Mouse (Mus musculus) embryonic facial prominence, embryonic 13.5 days (tissue): ENCODE data around the gene Gm14190. TPM values are rescaled to one million over a fixed set of nuclear protein-coding genes. Genes with fewer than 3 reads are reported as not detected.
"Not testable (repeated sequence)": the region's sequence is repeated elsewhere in the genome, so short reads cannot be mapped to it uniquely, and the experiment has no call there.

Source experiments
- ATAC-seq: fragments of 200-750 bp; cut with Nextera tagmentation; 2 replicates; pipeline ENCODE4 v1.8.0; 2017; ENCODE audit warnings: low read depth; ENCODE audit not compliant: insufficient number of reproducible peaks, insufficient read depth, low FRiP score, low TSS enrichment
- H3K27ac ChIP-seq: fragments of 300-500 bp; sonication (generic); 2 replicates; pipeline ENCODE4 v1.5.1; 2015; ENCODE audit warnings: moderate library complexity, mild to moderate bottlenecking, inconsistent platforms
- H3K27me3 ChIP-seq: fragments of 300-500 bp; sonication (generic); 2 replicates; pipeline ENCODE4 v1.6.1; 2015; ENCODE audit warnings: mild to moderate bottlenecking, inconsistent platforms
- H3K36me3 ChIP-seq: fragments of 300-500 bp; sonication (generic); 2 replicates; pipeline ENCODE4 v1.6.1; 2015; ENCODE audit warnings: mild to moderate bottlenecking, inconsistent platforms
- H3K4me1 ChIP-seq: fragments of 300-500 bp; sonication (generic); 2 replicates; pipeline ENCODE4 v1.6.1; 2015; ENCODE audit warnings: inconsistent platforms
- H3K4me2 ChIP-seq: fragments of 300-500 bp; sonication (generic); 2 replicates; pipeline ENCODE4 v1.6.1; 2015; ENCODE audit warnings: moderate library complexity, mild to moderate bottlenecking, inconsistent platforms
- H3K4me3 ChIP-seq: fragments of 300-500 bp; sonication (generic); 2 replicates; pipeline ENCODE4 v1.5.1; 2015; ENCODE audit warnings: mild to moderate bottlenecking, inconsistent platforms
- H3K9ac ChIP-seq: fragments of 300-500 bp; sonication (generic); 2 replicates; pipeline ENCODE4 v1.6.1; 2015; ENCODE audit warnings: mild to moderate bottlenecking, inconsistent platforms
- H3K9me3 ChIP-seq: fragments of 300-500 bp; sonication (generic); 2 replicates; pipeline ENCODE4 v1.6.1; 2016; ENCODE audit warnings: inconsistent platforms
- WGBS: fragments of 180-500 bp; shearing (Covaris S2); methylation state at CpG from one replicate; pipeline ENCODE4 v1.1.7; 2015; ENCODE audit warnings: mixed read lengths; 5-methylcytosine and 5-hydroxymethylcytosine counted together
- polyA plus RNA-seq: library from polyadenylated mRNA; unstranded; fragments of >200 nt; fragmentation: Nextera tagmentation; extraction: Ambion mirVana; gene quantifications from 2 replicates; pipeline ENCODE4 v1.2.1, GENCODE M21; 2015

Gm14190 gene
- polyA plus RNA-seq, 1 experiment from 2014 or later: not detected

- H3K27ac ChIP-seq: no peak overlapping the region
- WGBS: 71% methylated on average over 15 of the region's 15 CpGs
Measured at GRCm38 (mm10) chr11:99646444-99646843, 44.1 kb downstream of the Gm14190 start.

GRCm38 (mm10) chr11:99644351-99644750 is 46.2 kb downstream of the Gm14190 start:
- 53% methylated on average over 3 of the region's 3 CpGs for WGBS
- Histone ChIP-seq H3K4me3 (no peak overlapping the region), H3K9me3 (no peaks in the 10 kb centered on the region), H3K36me3 (no peaks in the 10 kb centered on the region), H3K27me3 (no peaks in the 10 kb centered on the region), H3K9ac (no peak overlapping the region), H3K4me1 (peaks cover 7% of the 10 kb centered on the region; the same call in 1 of the 2 replicates), H3K27ac (no peak overlapping the region), H3K4me2 (no peak overlapping the region)
- no peak for ATAC-seq

More at GRCm38 (mm10) chr11:99646444-99646843, 44.1 kb downstream of the Gm14190 start:
- Histone ChIP-seq H3K4me2 (no peak overlapping the region), H3K9ac (no peak overlapping the region), H3K27me3 (no peaks in the 10 kb centered on the region), H3K4me3 (no peak overlapping the region), H3K9me3 (no peaks in the 10 kb centered on the region), H3K36me3 (no peaks in the 10 kb centered on the region), H3K4me1 (0 out of 2 replicates have a peak, but pooled peaks cover 3% of the 10 kb centered on the region)
- ATAC-seq: no peak

- not testable (repeated sequence) for H3K4me2 ChIP-seq, H3K4me1 ChIP-seq, ATAC-seq, H3K9me3 ChIP-seq, H3K36me3 ChIP-seq, H3K27me3 ChIP-seq, H3K27ac ChIP-seq, H3K4me3 ChIP-seq, H3K9ac ChIP-seq
- WGBS: 83% methylated on average over 9 of the region's 9 CpGs
Measured at GRCm38 (mm10) chr11:99643635-99644139, 46.9 kb downstream of the Gm14190 start, which contains the start of gene Krtap4-7. Krtap4-7 (minus strand) TSS chr11:99644089.

- no peak overlapping the region for H3K4me2 ChIP-seq
Measured at GRCm38 (mm10) chr11:99640926-99641325, 49.6 kb downstream of the Gm14190 start.

More at GRCm38 (mm10) chr11:99640926-99641325, 49.6 kb downstream of the Gm14190 start:
- Histone ChIP-seq H3K4me3 (no peak overlapping the region), H3K9ac (no peak overlapping the region), H3K27ac (no peak overlapping the region), H3K9me3 (no peaks in the 10 kb centered on the region), H3K36me3 (no peaks in the 10 kb centered on the region), H3K27me3 (no peaks in the 10 kb centered on the region), H3K4me1 (peaks cover 4% of the 10 kb centered on the region; the same call in 1 of the 2 replicates)
- 15% methylated on average over 1 of the region's 1 CpGs for WGBS
- ATAC-seq: no peak

Other genes starting within 250 kb of the Gm14190 start
- gene Krt23, start 197.6 kb downstream of the Gm14190 start, polyA plus RNA-seq: 5.1 and 9.0 TPM in 2 replicates
- not detected in 2 replicates for gene Krt39, start 169.4 kb downstream of the Gm14190 start, polyA plus RNA-seq
- gene Krt40, start 147.6 kb downstream of the Gm14190 start, polyA plus RNA-seq: not detected in 2 replicates
- gene Krtap3-3, start 139.9 kb downstream of the Gm14190 start, polyA plus RNA-seq: not detected in 2 replicates
- not detected in 2 replicates for gene Krtap3-2, start 133.9 kb downstream of the Gm14190 start, polyA plus RNA-seq
- not detected in 2 replicates for gene Gm11939, start 131.3 kb downstream of the Gm14190 start, polyA plus RNA-seq
- gene Krtap3-1, start 124.1 kb downstream of the Gm14190 start, polyA plus RNA-seq: not detected in 2 replicates
- not detected in 2 replicates for gene Krtap1-5, start 109.7 kb downstream of the Gm14190 start, polyA plus RNA-seq
- gene Krtap1-4, start 107.1 kb downstream of the Gm14190 start, polyA plus RNA-seq: not detected in 2 replicates
- not detected in 2 replicates for gene Krtap1-3, start 99.4 kb downstream of the Gm14190 start, polyA plus RNA-seq
- not detected in 2 replicates for gene Krtap9-3, start 92.6 kb downstream of the Gm14190 start, polyA plus RNA-seq
- not detected in 2 replicates for gene Gm11938, start 87.4 kb downstream of the Gm14190 start, polyA plus RNA-seq
- gene Gm11937, start 80.6 kb downstream of the Gm14190 start, polyA plus RNA-seq: not detected in 2 replicates
- not detected in 2 replicates for gene Krtap2-4, start 75.9 kb downstream of the Gm14190 start, polyA plus RNA-seq
- gene Gm11562, start 70.3 kb downstream of the Gm14190 start, polyA plus RNA-seq: not detected in 2 replicates
- gene Krtap4-1, start 62.5 kb downstream of the Gm14190 start, polyA plus RNA-seq: not detected in 2 replicates
- gene Krtap4-2, start 55.7 kb downstream of the Gm14190 start, polyA plus RNA-seq: not detected in 2 replicates
- not detected in 2 replicates for gene Krtap4-7, start 46.7 kb downstream of the Gm14190 start, polyA plus RNA-seq
- not detected in 2 replicates for gene Gm11555, start 40.5 kb downstream of the Gm14190 start, polyA plus RNA-seq
- gene Gm11563, start 31.8 kb downstream of the Gm14190 start, polyA plus RNA-seq: not detected in 2 replicates
- not detected in 2 replicates for gene Krtap4-6, start 24.8 kb downstream of the Gm14190 start, polyA plus RNA-seq
- not detected in 2 replicates for gene Gm14180, start 43.5 kb upstream of the Gm14190 start, polyA plus RNA-seq
- not detected in 2 replicates for gene Gm11595, start 82.2 kb upstream of the Gm14190 start, polyA plus RNA-seq
- not detected in 2 replicates for gene Krtap4-8, start 90.0 kb upstream of the Gm14190 start, polyA plus RNA-seq
- not detected in 2 replicates for gene Krtap4-9, start 94.5 kb upstream of the Gm14190 start, polyA plus RNA-seq
- gene Gm11596, start 102.7 kb upstream of the Gm14190 start, polyA plus RNA-seq: not detected in 2 replicates
- gene Gm11569, start 108.2 kb upstream of the Gm14190 start, polyA plus RNA-seq: not detected in 2 replicates
- gene Gm11554, start 113.7 kb upstream of the Gm14190 start, polyA plus RNA-seq: not detected in 2 replicates
- not detected in 2 replicates for gene Krtap4-13, start 119.2 kb upstream of the Gm14190 start, polyA plus RNA-seq
- not detected in 2 replicates for gene Gm11564, start 124.9 kb upstream of the Gm14190 start, polyA plus RNA-seq
- not detected in 2 replicates for gene 2300003K06Rik, start 147.3 kb upstream of the Gm14190 start, polyA plus RNA-seq
- gene Krtap4-16, start 160.9 kb upstream of the Gm14190 start, polyA plus RNA-seq: not detected in 2 replicates
- not detected in 2 replicates for gene Gm11568, start 167.2 kb upstream of the Gm14190 start, polyA plus RNA-seq
- not detected in 2 replicates for gene Gm11559, start 173.7 kb upstream of the Gm14190 start, polyA plus RNA-seq
- gene Krtap9-1, start 182.6 kb upstream of the Gm14190 start, polyA plus RNA-seq: not detected in 2 replicates
- gene Gm11567, start 188.4 kb upstream of the Gm14190 start, polyA plus RNA-seq: not detected in 2 replicates
- gene Krtap31-1, start 217.2 kb upstream of the Gm14190 start, polyA plus RNA-seq: not detected in 2 replicates
- not detected in 2 replicates for gene Gm11565, start 224.0 kb upstream of the Gm14190 start, polyA plus RNA-seq
- not detected in 2 replicates for gene Krtap31-2, start 245.6 kb upstream of the Gm14190 start, polyA plus RNA-seq